ENCODE assay signal across 8 mouse cellular contexts in the genomic region with DNA sequence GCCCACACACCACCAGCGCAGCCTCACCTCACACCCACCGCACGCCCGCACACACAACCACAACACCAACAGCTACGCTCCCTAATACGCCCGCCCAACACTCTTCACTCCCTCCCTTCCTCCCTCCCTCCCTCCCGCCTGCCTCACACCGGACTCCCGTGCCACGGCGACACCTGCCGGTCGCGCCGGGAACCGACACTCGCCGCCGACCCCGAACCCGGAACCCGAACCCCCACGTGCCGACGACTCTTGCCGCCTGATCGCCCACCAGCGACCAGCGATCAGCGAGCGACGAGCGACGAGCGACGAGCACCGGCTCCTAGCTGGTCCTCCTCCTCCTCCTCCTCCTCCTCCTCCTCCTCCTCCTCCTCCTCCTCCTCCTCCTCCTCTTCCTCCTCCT. TPM values are rescaled to one million over a fixed set of nuclear protein-coding genes. Genes with fewer than 3 reads are reported as not detected.
DNase-seq lines count a peak whose midpoint lies in the region; ATAC-seq lines count a peak whose summit lies in the region.
"Not testable (repeated sequence)": the region's sequence is repeated elsewhere in the genome, so short reads cannot be mapped to it uniquely, and the experiment has no call there.

No protein-coding gene starts in this region.

- 5% methylated on average over 16 of the region's 38 CpGs for WGBS in kidney, embryonic 16.5 days

- not testable (repeated sequence) for H3K27me3 ChIP-seq in kidney, embryonic 16.5 days (ENCODE audit: insufficient read depth, low read length)

- not testable (repeated sequence) for H3K36me3 ChIP-seq in kidney, embryonic 16.5 days (ENCODE audit: insufficient read depth, low read length)

- not testable (repeated sequence) for H3K9me3 ChIP-seq in kidney, embryonic 16.5 days (ENCODE audit: low read length)

- peak overlapping the region; percentile 35; the same call in 1 of the 2 replicates for H3K4me2 ChIP-seq in kidney, embryonic 16.5 days (replicated peaks; ENCODE audit: low read depth, low read length)

- not testable (repeated sequence) for H3K4me3 ChIP-seq in kidney, embryonic 16.5 days (ENCODE audit: low read length)

- peak; percentile 72 to 86 for DNase-seq in cerebellum, adult 18-20 months
- DNase-seq in frontal cortex, postnatal 10 days (ENCODE audit: low spot score in 2 of 2) = peak; percentile 82 to 88
- peak; percentile 70 to 73 for DNase-seq in heart, postnatal 14 days
- DNase-seq in left cerebral cortex, postnatal 25 days (ENCODE audit: low spot score in 2 of 2) = peak; percentile 71 to 88
- peak; percentile 71 for DNase-seq in lung, postnatal 25 days (ENCODE audit: low spot score)
- DNase-seq in right cerebral cortex, adult 2 months (ENCODE audit: low spot score in 2 of 2) = peak; percentile 75 to 86
- peak; percentile 81 for DNase-seq in thymus, postnatal 14 days

- not testable (repeated sequence) for ATAC-seq in kidney, embryonic 16.5 days (ENCODE audit: low FRiP score, low TSS enrichment)

- H3K9ac ChIP-seq in kidney, embryonic 16.5 days (replicated peaks; ENCODE audit: low read length) = not testable (repeated sequence)

- H3K27ac ChIP-seq in kidney, embryonic 16.5 days (ENCODE audit: low read length) = not testable (repeated sequence)

- H3K4me1 ChIP-seq in kidney, embryonic 16.5 days (ENCODE audit: insufficient read depth, low read length) = not testable (repeated sequence)

- intact Hi-C loops in heart, postnatal 14 days (cut with DNase I); left cerebral cortex, postnatal 25 days (cut with DNase I): not testable (repeated sequence)

RNA-seq across cellular contexts. Expression of a gene that starts 55.4 kb away (rescaled TPM):
- total RNA-seq in heart, postnatal 14 days (2021) = 10 to 100 TPM; 36.5 to 45.0 TPM
- polyA plus RNA-seq in kidney, embryonic 16.5 days (2015; fragmentation: Nextera tagmentation; extraction: Ambion mirVana) = 397 and 399 TPM in 2 replicates
- 10 to 100 TPM; 67.1 to 71.1 TPM for total RNA-seq in left cerebral cortex, postnatal 25 days (2021)
